Mouse (Mus musculus) hindbrain, embryonic 13.5 days (tissue): ENCODE measurements around the gene Cnih3. TPM values are rescaled to one million over a fixed set of nuclear protein-coding genes. Genes with fewer than 3 reads are reported as not detected.

ENCODE experiments used
- ATAC-seq: fragments of 200-750 bp; cut with Nextera tagmentation; 2 replicates; pipeline ENCODE4 v1.8.0; 2017; ENCODE audit warnings: moderate TSS enrichment; ENCODE audit not compliant: low FRiP score
- H3K27ac ChIP-seq: fragments of 300-500 bp; sonication (generic); 2 replicates; pipeline ENCODE4 v1.5.1; 2015; ENCODE audit warnings: inconsistent platforms, mild to moderate bottlenecking, moderate library complexity
- H3K27me3 ChIP-seq: fragments of 300-500 bp; sonication (generic); 2 replicates; pipeline ENCODE4 v1.6.1; 2015; ENCODE audit warnings: mild to moderate bottlenecking, inconsistent platforms
- H3K36me3 ChIP-seq: fragments of 300-500 bp; sonication (generic); 2 replicates; pipeline ENCODE4 v1.6.1; 2015; ENCODE audit warnings: mild to moderate bottlenecking, inconsistent platforms
- H3K4me1 ChIP-seq: fragments of 300-500 bp; sonication (generic); replicated peaks from 2 replicates; pipeline ENCODE4 v1.6.1; 2015; ENCODE audit warnings: inconsistent platforms
- H3K4me2 ChIP-seq: fragments of 300-500 bp; sonication (generic); 2 replicates; pipeline ENCODE4 v1.6.1; 2015; ENCODE audit warnings: inconsistent platforms, mild to moderate bottlenecking, moderate library complexity
- H3K4me3 ChIP-seq: fragments of 300-500 bp; sonication (generic); 2 replicates; pipeline ENCODE4 v1.5.1; 2015; ENCODE audit warnings: mild to moderate bottlenecking, inconsistent platforms
- H3K9ac ChIP-seq: fragments of 300-500 bp; sonication (generic); 2 replicates; pipeline ENCODE4 v1.6.1; 2015; ENCODE audit warnings: mild to moderate bottlenecking, inconsistent platforms
- H3K9me3 ChIP-seq: fragments of 300-500 bp; sonication (generic); 2 replicates; pipeline ENCODE4 v1.6.1; 2016; ENCODE audit warnings: inconsistent platforms
- WGBS: fragments of 180-500 bp; shearing (Covaris S2); methylation state at CpG from one replicate; pipeline ENCODE4 v1.1.7; 2015; 5-methylcytosine and 5-hydroxymethylcytosine counted together
- polyA plus RNA-seq: library from polyadenylated mRNA; unstranded; fragments of >200 nt; fragmentation: Nextera tagmentation; extraction: Ambion mirVana; gene quantifications from 2 replicates; pipeline ENCODE4 v1.2.1, GENCODE M21; 2015

Gene Cnih3
- polyA plus RNA-seq, 1 experiment from 2014 or later, result 6.8 TPM

GRCm38 (mm10) chr1:181414985-181415384, 62.6 kb downstream of the Cnih3 start:
- 73% methylated on average over 2 of the region's 2 CpGs for WGBS
- Histone ChIP-seq H3K4me2 (no peak overlapping the region), H3K4me1 (peaks cover 26% of the 10 kb centered on the region), H3K27me3 (no peaks in the 10 kb centered on the region), H3K27ac (no peak overlapping the region), H3K36me3 (no peaks in the 10 kb centered on the region), H3K4me3 (no peak overlapping the region), H3K9ac (no peak overlapping the region), H3K9me3 (no peaks in the 10 kb centered on the region)
- ATAC-seq, result no peak

GRCm38 (mm10) chr1:181416841-181417240, 64.4 kb downstream of the Cnih3 start:
- Histone ChIP-seq H3K27me3 (no peaks in the 10 kb centered on the region), H3K4me2 (no peak overlapping the region), H3K4me1 (peaks cover 23% of the 10 kb centered on the region), H3K27ac (no peak overlapping the region), H3K4me3 (no peak overlapping the region), H3K9me3 (no peaks in the 10 kb centered on the region), H3K36me3 (no peaks in the 10 kb centered on the region), H3K9ac (no peak overlapping the region)
- WGBS, result 76% methylated on average over 9 of the region's 9 CpGs
- ATAC-seq, result no peak

- peaks cover 29% of the 10 kb centered on the region for H3K4me1 ChIP-seq
- no peaks in the 10 kb centered on the region for H3K27me3 ChIP-seq
- no peaks in the 10 kb centered on the region for H3K36me3 ChIP-seq
- 82% methylated on average over 6 of the region's 6 CpGs for WGBS
- no peak overlapping the region for H3K4me3 ChIP-seq
- no peak overlapping the region for H3K27ac ChIP-seq
- H3K9me3 ChIP-seq, result no peaks in the 10 kb centered on the region
- no peak overlapping the region for H3K9ac ChIP-seq
- no peak for ATAC-seq
- H3K4me2 ChIP-seq, result no peak overlapping the region
Observed at GRCm38 (mm10) chr1:181417937-181418523, 65.6 kb downstream of the Cnih3 start.

GRCm38 (mm10) chr1:181420080-181420536, 67.7 kb downstream of the Cnih3 start:
- H3K9ac ChIP-seq, result peak overlapping the region; percentile 39; the same call in 1 of the 2 replicates

GRCm38 (mm10) chr1:181422796-181423195, 70.4 kb downstream of the Cnih3 start:
- Histone ChIP-seq H3K4me1 (peaks cover 34% of the 10 kb centered on the region), H3K27ac (peak overlapping the region; percentile 44), H3K4me2 (no peak overlapping the region), H3K36me3 (no peaks in the 10 kb centered on the region), H3K27me3 (no peaks in the 10 kb centered on the region), H3K9ac (no peak overlapping the region), H3K4me3 (no peak overlapping the region), H3K9me3 (no peaks in the 10 kb centered on the region)
- no peak for ATAC-seq
- 39% methylated on average over 6 of the region's 6 CpGs for WGBS

More at GRCm38 (mm10) chr1:181420080-181420536, 67.7 kb downstream of the Cnih3 start:
- WGBS, result 31% methylated on average over 11 of the region's 11 CpGs
- Histone ChIP-seq H3K27me3 (no peaks in the 10 kb centered on the region), H3K4me1 (peaks cover 34% of the 10 kb centered on the region), H3K9me3 (no peaks in the 10 kb centered on the region), H3K4me2 (0 out of 2 replicates have a peak overlapping the region, but pooled peaks have one; percentile 10), H3K36me3 (no peaks in the 10 kb centered on the region), H3K27ac (0 out of 2 replicates have a peak overlapping the region, but pooled peaks have one; percentile 0), H3K4me3 (no peak overlapping the region)
- no peak for ATAC-seq

- Histone ChIP-seq H3K4me1 (peaks cover 25% of the 10 kb centered on the region), H3K36me3 (no peaks in the 10 kb centered on the region), H3K9ac (no peak overlapping the region), H3K27ac (no peak overlapping the region), H3K4me3 (no peak overlapping the region), H3K4me2 (no peak overlapping the region), H3K9me3 (no peaks in the 10 kb centered on the region), H3K27me3 (no peaks in the 10 kb centered on the region)
- 93% methylated on average over 3 of the region's 3 CpGs for WGBS
- no peak for ATAC-seq
Observed at GRCm38 (mm10) chr1:181424922-181425321, 72.5 kb downstream of the Cnih3 start.

GRCm38 (mm10) chr1:181425388-181425787, 73.0 kb downstream of the Cnih3 start:
- no peaks in the 10 kb centered on the region for H3K9me3 ChIP-seq
- no peak for ATAC-seq
- H3K4me2 ChIP-seq, result no peak overlapping the region
- no peaks in the 10 kb centered on the region for H3K27me3 ChIP-seq
- 92% methylated on average over 3 of the region's 3 CpGs for WGBS
- no peaks in the 10 kb centered on the region for H3K36me3 ChIP-seq
- H3K9ac ChIP-seq, result no peak overlapping the region
- H3K27ac ChIP-seq, result no peak overlapping the region
- peaks cover 20% of the 10 kb centered on the region for H3K4me1 ChIP-seq
- no peak overlapping the region for H3K4me3 ChIP-seq

- H3K4me3 ChIP-seq, result no peak overlapping the region
- no peaks in the 10 kb centered on the region for H3K9me3 ChIP-seq
- no peak overlapping the region for H3K4me2 ChIP-seq
- H3K36me3 ChIP-seq, result no peaks in the 10 kb centered on the region
- ATAC-seq, result no peak
- WGBS, result 86% methylated on average over 5 of the region's 5 CpGs
- no peaks in the 10 kb centered on the region for H3K27me3 ChIP-seq
- H3K4me1 ChIP-seq, result peaks cover 11% of the 10 kb centered on the region
- H3K27ac ChIP-seq, result no peak overlapping the region
- H3K9ac ChIP-seq, result no peak overlapping the region
Observed at GRCm38 (mm10) chr1:181426406-181426805, 74.0 kb downstream of the Cnih3 start.

GRCm38 (mm10) chr1:181433263-181433662, 80.8 kb downstream of the Cnih3 start:
- H3K36me3 ChIP-seq, result no peaks in the 10 kb centered on the region
- ATAC-seq, result no peak
- no peaks in the 10 kb centered on the region for H3K4me1 ChIP-seq
- H3K27ac ChIP-seq, result no peak overlapping the region
- H3K4me3 ChIP-seq, result no peak overlapping the region
- H3K27me3 ChIP-seq, result no peaks in the 10 kb centered on the region
- WGBS, result 85% methylated on average over 5 of the region's 5 CpGs
- H3K4me2 ChIP-seq, result no peak overlapping the region
- no peak overlapping the region for H3K9ac ChIP-seq
- 0 out of 2 replicates have a peak, but pooled peaks cover 5% of the 10 kb centered on the region for H3K9me3 ChIP-seq

- WGBS, result 72% methylated on average over 5 of the region's 5 CpGs
- Histone ChIP-seq H3K9me3 (0 out of 2 replicates have a peak, but pooled peaks cover 5% of the 10 kb centered on the region), H3K27ac (no peak overlapping the region), H3K4me2 (no peak overlapping the region), H3K9ac (no peak overlapping the region), H3K4me3 (no peak overlapping the region), H3K27me3 (no peaks in the 10 kb centered on the region), H3K4me1 (no peaks in the 10 kb centered on the region), H3K36me3 (no peaks in the 10 kb centered on the region)
- no peak for ATAC-seq
Observed at GRCm38 (mm10) chr1:181435414-181435813, 83.0 kb downstream of the Cnih3 start.

- no peak for ATAC-seq
- Histone ChIP-seq H3K27ac (no peak overlapping the region), H3K27me3 (no peaks in the 10 kb centered on the region), H3K4me1 (no peaks in the 10 kb centered on the region), H3K4me3 (no peak overlapping the region), H3K36me3 (no peaks in the 10 kb centered on the region), H3K9me3 (0 out of 2 replicates have a peak, but pooled peaks cover 5% of the 10 kb centered on the region), H3K4me2 (no peak overlapping the region), H3K9ac (no peak overlapping the region)
- 77% methylated on average over 8 of the region's 8 CpGs for WGBS
Observed at GRCm38 (mm10) chr1:181440982-181441603, 88.7 kb downstream of the Cnih3 start.

- H3K27me3 ChIP-seq, result no peaks in the 10 kb centered on the region
- H3K9me3 ChIP-seq, result 0 out of 2 replicates have a peak, but pooled peaks cover 5% of the 10 kb centered on the region
- no peaks in the 10 kb centered on the region for H3K36me3 ChIP-seq
- no peak for ATAC-seq
- no peak overlapping the region for H3K9ac ChIP-seq
- H3K4me3 ChIP-seq, result no peak overlapping the region
- no peak overlapping the region for H3K4me2 ChIP-seq
- H3K27ac ChIP-seq, result no peak overlapping the region
- no peaks in the 10 kb centered on the region for H3K4me1 ChIP-seq
- WGBS, result 89% methylated on average over 7 of the region's 7 CpGs
Observed at GRCm38 (mm10) chr1:181441654-181442241, 89.3 kb downstream of the Cnih3 start.
